In genomic region chr12:70050699-70051098, GRCm38 (mm10) we compare ENCODE assay signal across 11 mouse cellular contexts.
DNase-seq lines count a peak whose midpoint lies in the region; ATAC-seq and TF ChIP-seq lines count a peak whose summit lies in the region.
"Had no signal": no experiment of that assay in that cellular context is flagged by ENCODE, and none has a peak within 500 bp of the region (broad histone marks: within the 10 kb centered on the region; RNA-seq: fewer than 3 reads in every experiment).

No protein-coding gene starts in this region.

- no peaks in the 10 kb centered on the region for H3K9me3 ChIP-seq in neural tube, embryonic 11.5 days (ENCODE audit: control insufficient read depth, low read length)
- no peaks in the 10 kb centered on the region for H3K9me3 ChIP-seq in lung, embryonic 15.5 days
- H3K9me3 ChIP-seq: hindbrain, embryonic 10.5 days; limb, embryonic 13.5 days; megakaryocyte, embryonic 14.5 days had no signal

- no peak for ATAC-seq in neural tube, embryonic 11.5 days (ENCODE audit: insufficient read depth, low FRiP score, low TSS enrichment)
- peak; percentile 55; the same call in 1 of the 2 replicates for ATAC-seq in lung, embryonic 15.5 days (ENCODE audit: borderline replicate concordance, extremely low read depth, low FRiP score, low TSS enrichment)
- ATAC-seq in cerebellum, adult (ENCODE audit: insufficient number of reproducible peaks, low FRiP score, low TSS enrichment): no peak
- ATAC-seq: forebrain, embryonic 16.5 days had no signal

- H3K36me3 ChIP-seq in neural tube, embryonic 11.5 days (ENCODE audit: control insufficient read depth, insufficient read depth, low read length): peaks cover 2% of the 10 kb centered on the region; the same call in 1 of the 2 replicates
- H3K36me3 ChIP-seq in kidney, adult 2 months (ENCODE audit: control insufficient read depth, insufficient read depth, low read length): no peaks in the 10 kb centered on the region
- H3K36me3 ChIP-seq in lung, embryonic 15.5 days: peaks cover 47% of the 10 kb centered on the region
- H3K36me3 ChIP-seq in thymus, adult 2 months (ENCODE audit: control insufficient read depth, insufficient read depth, low read length): peaks cover 58% of the 10 kb centered on the region

- WGBS in neural tube, embryonic 11.5 days: 66% methylated on average over 7 of the region's 7 CpGs
- 65% methylated on average over 7 of the region's 7 CpGs for WGBS in kidney, adult 2 months
- WGBS in lung, embryonic 15.5 days: 39% methylated on average over 7 of the region's 7 CpGs
- WGBS in thymus, adult 2 months: 93% methylated on average over 7 of the region's 7 CpGs

- no peak overlapping the region for H3K27ac ChIP-seq in neural tube, embryonic 11.5 days (ENCODE audit: low read depth, low read length)
- H3K27ac ChIP-seq in kidney, adult 2 months (ENCODE audit: insufficient read depth, low read depth, low read length): peak overlapping the region; percentile 67; the same call in 1 of the 2 replicates
- peak overlapping the region; percentile 13; the same call in 1 of the 2 replicates for H3K27ac ChIP-seq in lung, embryonic 15.5 days
- H3K27ac ChIP-seq in thymus, adult 2 months (ENCODE audit: control insufficient read depth, insufficient read depth, low read length): no peak overlapping the region
- H3K27ac ChIP-seq: hindbrain, embryonic 10.5 days; limb, embryonic 13.5 days had no signal

- TF ChIP-seq CTCF in kidney, adult 2 months (conservative IDR thresholded peaks at IDR 0.05; ENCODE audit: insufficient read depth, insufficient read length, low read depth, low read length): no peak
- TF ChIP-seq CTCF in thymus, adult 2 months (IDR thresholded peaks at IDR 0.05; ENCODE audit: borderline replicate concordance, control insufficient read depth, extremely low read depth, insufficient read depth, low read length, poor library complexity): no peak

- no peak overlapping the region for H3K4me2 ChIP-seq in neural tube, embryonic 11.5 days (ENCODE audit: low read depth)
- no peak overlapping the region for H3K4me2 ChIP-seq in lung, embryonic 15.5 days
- H3K4me2 ChIP-seq: limb, embryonic 13.5 days had no signal

- no peak overlapping the region for H3K4me3 ChIP-seq in neural tube, embryonic 11.5 days (ENCODE audit: low read depth, low read length)
- H3K4me3 ChIP-seq in kidney, adult 2 months (ENCODE audit: insufficient read depth, low read depth, low read length): no peak overlapping the region
- no peak overlapping the region for H3K4me3 ChIP-seq in lung, embryonic 15.5 days
- H3K4me3 ChIP-seq in thymus, adult 2 months (ENCODE audit: control insufficient read depth, insufficient read depth, low read length): no peak overlapping the region
- H3K4me3 ChIP-seq: hindbrain, embryonic 10.5 days; limb, embryonic 13.5 days; megakaryocyte, embryonic 14.5 days had no signal

- H3K9ac ChIP-seq in neural tube, embryonic 11.5 days (ENCODE audit: low read length): no peak overlapping the region
- no peak overlapping the region for H3K9ac ChIP-seq in lung, embryonic 15.5 days
- H3K9ac ChIP-seq: limb, embryonic 13.5 days had no signal

- no peaks in the 10 kb centered on the region for H3K27me3 ChIP-seq in neural tube, embryonic 11.5 days (ENCODE audit: control insufficient read depth, insufficient read depth, low read length)
- H3K27me3 ChIP-seq in kidney, adult 2 months (replicated peaks; ENCODE audit: control insufficient read depth, insufficient read depth, low read length): no peaks in the 10 kb centered on the region
- H3K27me3 ChIP-seq in lung, embryonic 15.5 days: no peaks in the 10 kb centered on the region
- H3K27me3 ChIP-seq in thymus, adult 2 months (ENCODE audit: control insufficient read depth, insufficient read depth, low read length): no peaks in the 10 kb centered on the region
- H3K27me3 ChIP-seq: limb, embryonic 13.5 days; megakaryocyte, embryonic 14.5 days had no signal

- H3K4me1 ChIP-seq in neural tube, embryonic 11.5 days (ENCODE audit: control insufficient read depth, insufficient read depth, low read length): no peaks in the 10 kb centered on the region
- H3K4me1 ChIP-seq in kidney, adult 2 months (ENCODE audit: control insufficient read depth, insufficient read depth, low read length): no peaks in the 10 kb centered on the region
- H3K4me1 ChIP-seq in lung, embryonic 15.5 days: peaks cover 6% of the 10 kb centered on the region; the same call in 1 of the 2 replicates
- H3K4me1 ChIP-seq in thymus, adult 2 months (replicated peaks; ENCODE audit: control insufficient read depth, insufficient read depth, low read length): no peaks in the 10 kb centered on the region
- H3K4me1 ChIP-seq: limb, embryonic 13.5 days had no signal

- DNase-seq in neural tube, embryonic 11.5 days (ENCODE audit: low spot score): peak; percentile 20
- no peak for DNase-seq in neural tube, embryonic 10.5 days (ENCODE audit: extremely low spot score, low spot score)
- peak; percentile 78 for DNase-seq in kidney, adult 2 months
- DNase-seq in thymus, adult 2 months: no peak
- no peak for DNase-seq in cerebellum, adult 11 months

- no peak for TF ChIP-seq POLR2A in kidney, adult 2 months (IDR thresholded peaks at IDR 0.05; ENCODE audit: low read depth, low read length)
- no peak for TF ChIP-seq POLR2A in thymus, adult 2 months (IDR thresholded peaks at IDR 0.05; ENCODE audit: control insufficient read depth, extremely low read depth, insufficient read depth, low read length, poor library complexity)

Comparison
In these comparisons a context has a peak if more than half of its experiments do, and no peak if none do; other contexts are left out.
1. DNase-seq: peak in neural tube, embryonic 11.5 days (single experiment) and kidney, adult 2 months (single experiment); none in neural tube, embryonic 10.5 days (single experiment), thymus, adult 2 months (single experiment) and cerebellum, adult 11 months (single experiment).
2. H3K27ac ChIP-seq: peak in kidney, adult 2 months (single experiment) and lung, embryonic 15.5 days (single experiment); none in neural tube, embryonic 11.5 days (single experiment) and thymus, adult 2 months (single experiment).